Mouse (Mus musculus): Measurements from ENCODE around the gene Grm5.

The Grm5 gene

GRCm38 (mm10) chr7:87846082-87846481 is 262.1 kb downstream of the Grm5 start:
- no peak for DNase-seq (ENCODE audit: low read depth, low spot score)

GRCm38 (mm10) chr7:87925956-87926355 is 342.0 kb downstream of the Grm5 start:
- peak; percentile 78 for DNase-seq (ENCODE audit: low read depth, low spot score)

- DNase-seq (ENCODE audit: low read depth, low spot score) = no peak
Observed at GRCm38 (mm10) chr7:87937415-87937814, 353.4 kb downstream of the Grm5 start.

- no peak for DNase-seq (ENCODE audit: low read depth, low spot score)
Observed at GRCm38 (mm10) chr7:87938265-87938664, 354.3 kb downstream of the Grm5 start.

GRCm38 (mm10) chr7:87950205-87950604 is 366.2 kb downstream of the Grm5 start:
- DNase-seq (ENCODE audit: low read depth, low spot score) = peak; percentile 53

- no peak for DNase-seq (ENCODE audit: low read depth, low spot score)
Observed at GRCm38 (mm10) chr7:87973216-87973615, 389.2 kb downstream of the Grm5 start.

GRCm38 (mm10) chr7:87975041-87975440 is 391.1 kb downstream of the Grm5 start:
- DNase-seq (ENCODE audit: low read depth, low spot score) = no peak

- DNase-seq (ENCODE audit: low read depth, low spot score) = no peak
Observed at GRCm38 (mm10) chr7:87983494-87983893, 399.5 kb downstream of the Grm5 start.

- DNase-seq (ENCODE audit: low read depth, low spot score) = no peak
Observed at GRCm38 (mm10) chr7:88014451-88014850, 430.5 kb downstream of the Grm5 start.

GRCm38 (mm10) chr7:88027411-88028132 is 443.6 kb downstream of the Grm5 start:
- DNase-seq (ENCODE audit: low read depth, low spot score) = peak; percentile 57

GRCm38 (mm10) chr7:88047366-88047765 is 463.4 kb downstream of the Grm5 start:
- no peak for DNase-seq (ENCODE audit: low read depth, low spot score)

GRCm38 (mm10) chr7:88054224-88054938 is 470.4 kb downstream of the Grm5 start:
- no peak for DNase-seq (ENCODE audit: low read depth, low spot score)

GRCm38 (mm10) chr7:88056438-88056837 is 472.5 kb downstream of the Grm5 start:
- no peak for DNase-seq (ENCODE audit: low read depth, low spot score)

GRCm38 (mm10) chr7:88091115-88091514 is 507.1 kb downstream of the Grm5 start:
- no peak for DNase-seq (ENCODE audit: low read depth, low spot score)

- DNase-seq (ENCODE audit: low read depth, low spot score) = no peak
Observed at GRCm38 (mm10) chr7:88096536-88097107, 512.7 kb downstream of the Grm5 start.

- no peak for DNase-seq (ENCODE audit: low read depth, low spot score)
Observed at GRCm38 (mm10) chr7:88097715-88098114, 513.7 kb downstream of the Grm5 start.

- DNase-seq (ENCODE audit: low read depth, low spot score) = no peak
Observed at GRCm38 (mm10) chr7:88116724-88117409, 532.9 kb downstream of the Grm5 start.

GRCm38 (mm10) chr7:88128080-88128848 is 544.3 kb downstream of the Grm5 start:
- no peak for DNase-seq (ENCODE audit: low read depth, low spot score)

GRCm38 (mm10) chr7:88129536-88130487 is 545.8 kb downstream of the Grm5 start:
- peak; percentile 32 for DNase-seq (ENCODE audit: low read depth, low spot score)

- DNase-seq (ENCODE audit: low read depth, low spot score) = no peak
Observed at GRCm38 (mm10) chr7:88130488-88130849, 546.5 kb downstream of the Grm5 start.
